Comparison of ENCODE assay signal across 17 mouse cellular contexts in genomic region chr9:116342009-116342408, GRCm38 (mm10).
DNase-seq lines count a peak whose midpoint lies in the region; ATAC-seq and TF ChIP-seq lines count a peak whose summit lies in the region.
"Had no signal": no experiment of that assay in that cellular context is flagged by ENCODE, and none has a peak within 500 bp of the region (broad histone marks: within the 10 kb centered on the region; RNA-seq: fewer than 3 reads in every experiment).

No protein-coding gene starts in this region.

- no peak for DNase-seq in liver, embryonic 11.5 days (ENCODE audit: low spot score)
- no peak for DNase-seq in liver
- DNase-seq in stomach, postnatal 0 days (ENCODE audit: low spot score), result no peak
- DNase-seq in liver, embryonic 13.5 days, result no peak
- DNase-seq: adrenal gland, postnatal 25 days; cerebellum, adult 9-11 months; cerebellum, postnatal 36 days had no signal

- no peak overlapping the region for H3K4me2 ChIP-seq in liver, embryonic 11.5 days
- H3K4me2 ChIP-seq in stomach, embryonic 15.5 days, result no peak overlapping the region
- no peak overlapping the region for H3K4me2 ChIP-seq in stomach, postnatal 0 days (replicated peaks; ENCODE audit: low read depth)
- H3K4me2 ChIP-seq in liver, embryonic 13.5 days, result no peak overlapping the region
- H3K4me2 ChIP-seq: embryonic facial prominence, embryonic 13.5 days; forebrain, embryonic 13.5 days; heart, embryonic 11.5 days; heart, embryonic 15.5 days; hindbrain, embryonic 14.5 days had no signal

- H3K9ac ChIP-seq in liver, embryonic 11.5 days (ENCODE audit: low read depth, low read length), result no peak overlapping the region
- no peak overlapping the region for H3K9ac ChIP-seq in stomach, embryonic 15.5 days
- no peak overlapping the region for H3K9ac ChIP-seq in stomach, postnatal 0 days (ENCODE audit: low read length)
- H3K9ac ChIP-seq in liver, embryonic 13.5 days, result no peak overlapping the region
- H3K9ac ChIP-seq: embryonic facial prominence, embryonic 13.5 days; forebrain, embryonic 13.5 days; heart, embryonic 15.5 days; hindbrain, embryonic 14.5 days had no signal

- H3K36me3 ChIP-seq in liver, embryonic 11.5 days (ENCODE audit: control insufficient read depth, insufficient read depth, low read length), result no peaks in the 10 kb centered on the region
- no peaks in the 10 kb centered on the region for H3K36me3 ChIP-seq in stomach, embryonic 15.5 days
- H3K36me3 ChIP-seq in stomach, postnatal 0 days (ENCODE audit: control insufficient read depth, insufficient read depth, low read length), result no peaks in the 10 kb centered on the region
- no peaks in the 10 kb centered on the region for H3K36me3 ChIP-seq in liver, embryonic 13.5 days
- H3K36me3 ChIP-seq: embryonic facial prominence, embryonic 13.5 days; G1E; heart, embryonic 15.5 days; hindbrain, embryonic 10.5 days had no signal

- peak; percentile 53; the same call in 1 of the 2 replicates for ATAC-seq in liver, embryonic 11.5 days (replicated peaks; ENCODE audit: low FRiP score)
- ATAC-seq in stomach, embryonic 15.5 days (ENCODE audit: insufficient read depth, low FRiP score, low read depth), result no peak
- ATAC-seq in stomach, postnatal 0 days (ENCODE audit: low FRiP score, low TSS enrichment), result no peak
- ATAC-seq in liver, embryonic 13.5 days (ENCODE audit: low read depth), result peak; percentile 43; the same call in 1 of the 2 replicates
- no peak for ATAC-seq in activated CD4-positive, CD25-positive, alpha-beta regulatory T cell, adult 4 months
- ATAC-seq: forebrain, embryonic 13.5 days had no signal

- no peaks in the 10 kb centered on the region for H3K9me3 ChIP-seq in liver, embryonic 11.5 days (ENCODE audit: control insufficient read depth, low read length)
- H3K9me3 ChIP-seq in stomach, embryonic 15.5 days, result no peaks in the 10 kb centered on the region
- H3K9me3 ChIP-seq in stomach, postnatal 0 days (ENCODE audit: control insufficient read depth, low read length), result no peaks in the 10 kb centered on the region
- no peaks in the 10 kb centered on the region for H3K9me3 ChIP-seq in liver, embryonic 13.5 days (replicated peaks)
- H3K9me3 ChIP-seq: embryonic facial prominence, embryonic 13.5 days; forebrain, embryonic 13.5 days had no signal

- no peak for TF ChIP-seq EP300 in stomach, postnatal 0 days (optimal IDR thresholded peaks at IDR 0.05)

- H3K4me1 ChIP-seq in liver, embryonic 11.5 days (replicated peaks; ENCODE audit: control insufficient read depth, insufficient read depth, low read length), result peaks cover 7% of the 10 kb centered on the region
- H3K4me1 ChIP-seq in stomach, embryonic 15.5 days, result no peaks in the 10 kb centered on the region
- H3K4me1 ChIP-seq in stomach, postnatal 0 days (replicated peaks; ENCODE audit: control insufficient read depth, insufficient read depth), result no peaks in the 10 kb centered on the region
- peaks cover 24% of the 10 kb centered on the region for H3K4me1 ChIP-seq in liver, embryonic 13.5 days (replicated peaks)
- H3K4me1 ChIP-seq: embryonic facial prominence, embryonic 13.5 days; forebrain, embryonic 13.5 days; heart, embryonic 15.5 days; hindbrain, embryonic 10.5 days had no signal

- H3K27ac ChIP-seq in liver, embryonic 11.5 days (ENCODE audit: low read depth, low read length), result no peak overlapping the region
- H3K27ac ChIP-seq in stomach, embryonic 15.5 days, result peak overlapping the region; percentile 40; the same call in 1 of the 2 replicates
- no peak overlapping the region for H3K27ac ChIP-seq in stomach, postnatal 0 days (replicated peaks)
- no peak overlapping the region for H3K27ac ChIP-seq in liver, embryonic 13.5 days
- H3K27ac ChIP-seq: embryonic facial prominence, embryonic 13.5 days; forebrain, embryonic 13.5 days; heart, adult 2 months; heart, embryonic 15.5 days; hindbrain, embryonic 10.5 days; hindbrain, embryonic 14.5 days had no signal

- WGBS in liver, embryonic 11.5 days, result 70% methylated on average over 4 of the region's 4 CpGs
- 74% methylated on average over 4 of the region's 4 CpGs for WGBS in stomach, embryonic 15.5 days
- 61% methylated on average over 4 of the region's 4 CpGs for WGBS in stomach, postnatal 0 days
- WGBS in liver, embryonic 13.5 days (ENCODE audit: insufficient replicate concordance), result 37% methylated on average over 4 of the region's 4 CpGs

- no peak overlapping the region for H3K4me3 ChIP-seq in liver, embryonic 11.5 days (ENCODE audit: low read depth, low read length)
- no peak overlapping the region for H3K4me3 ChIP-seq in stomach, embryonic 15.5 days (replicated peaks)
- no peak overlapping the region for H3K4me3 ChIP-seq in stomach, postnatal 0 days (ENCODE audit: low read depth, low read length)
- H3K4me3 ChIP-seq in liver, embryonic 13.5 days (replicated peaks), result no peak overlapping the region
- H3K4me3 ChIP-seq: embryonic facial prominence, embryonic 13.5 days; forebrain, embryonic 13.5 days; heart, adult 2 months; heart, embryonic 15.5 days; hindbrain, embryonic 10.5 days had no signal

- no peak for TF ChIP-seq CTCF in stomach, postnatal 0 days (IDR thresholded peaks at IDR 0.05; ENCODE audit: low read depth)

- H3K27me3 ChIP-seq in liver, embryonic 11.5 days (replicated peaks; ENCODE audit: control insufficient read depth, insufficient read depth, low read length), result no peaks in the 10 kb centered on the region
- no peaks in the 10 kb centered on the region for H3K27me3 ChIP-seq in stomach, embryonic 15.5 days (replicated peaks)
- no peaks in the 10 kb centered on the region for H3K27me3 ChIP-seq in stomach, postnatal 0 days (ENCODE audit: control insufficient read depth, insufficient read depth, low read length)
- H3K27me3 ChIP-seq in liver, embryonic 13.5 days, result no peaks in the 10 kb centered on the region
- H3K27me3 ChIP-seq: embryonic facial prominence, embryonic 13.5 days; forebrain, embryonic 13.5 days; heart, embryonic 15.5 days had no signal

Comparison
In these comparisons a context has a peak if more than half of its experiments do, and no peak if none do; other contexts are left out.
1. ATAC-seq: peak in liver, embryonic 11.5 days (single experiment) and liver, embryonic 13.5 days (single experiment); none in stomach, embryonic 15.5 days (single experiment), stomach, postnatal 0 days (single experiment) and activated CD4-positive, CD25-positive, alpha-beta regulatory T cell, adult 4 months (single experiment).